Mouse (Mus musculus) hindbrain, embryonic 16.5 days (tissue): ENCODE measurements at regions not wholly inside any gene's neighbourhood (a gene's known extent, or its start where the extent isn't known, plus 50 kb on each side); places are given as distances from the start of the nearest gene placed in this dataset.
A peak's percentile ranks its signal among the peaks of the same experiment; 100 is the strongest.

Experiments used
- ATAC-seq: fragments of 200-750 bp; cut with Nextera tagmentation; 2 replicates; pipeline ENCODE4 v1.8.0; 2017; ENCODE audit warnings: moderate TSS enrichment, moderate library complexity
- H3K27ac ChIP-seq: fragments of 300-500 bp; sonication (generic); 2 replicates; pipeline ENCODE4 v1.5.1; 2014; ENCODE audit warnings: low read depth, mild to moderate bottlenecking, control low read depth, low read length, moderate library complexity
- H3K27me3 ChIP-seq: fragments of 300-500 bp; sonication (generic); replicated peaks from 2 replicates; pipeline ENCODE4 v1.6.1; 2014; ENCODE audit warnings: low read length; ENCODE audit not compliant: control insufficient read depth, insufficient read depth
- H3K36me3 ChIP-seq: fragments of 300-500 bp; sonication (generic); 2 replicates; pipeline ENCODE4 v1.6.1; 2014; ENCODE audit warnings: mild to moderate bottlenecking, low read length, moderate library complexity, mixed read lengths; ENCODE audit not compliant: control insufficient read depth, insufficient read depth
- H3K4me1 ChIP-seq: fragments of 300-500 bp; sonication (generic); 2 replicates; pipeline ENCODE4 v1.6.1; 2014; ENCODE audit warnings: low read depth, low read length; ENCODE audit not compliant: control insufficient read depth, insufficient read depth
- H3K4me2 ChIP-seq: fragments of 300-500 bp; sonication (generic); 2 replicates; pipeline ENCODE4 v1.6.1; 2014; ENCODE audit warnings: mild to moderate bottlenecking, low read length, control low read depth, moderate library complexity
- H3K4me3 ChIP-seq: fragments of 300-500 bp; sonication (generic); 2 replicates; pipeline ENCODE4 v1.5.1; 2014; ENCODE audit warnings: mild to moderate bottlenecking, low read length, control low read depth, moderate library complexity
- H3K9ac ChIP-seq: fragments of 300-500 bp; sonication (generic); 2 replicates; pipeline ENCODE4 v1.6.1; 2014; ENCODE audit warnings: low read depth, mild to moderate bottlenecking, control low read depth, low read length, moderate library complexity
- H3K9me3 ChIP-seq: fragments of 300-500 bp; sonication (generic); 2 replicates; pipeline ENCODE4 v1.6.1; 2014; ENCODE audit warnings: mild to moderate bottlenecking, low read length, moderate library complexity; ENCODE audit not compliant: control insufficient read depth
- WGBS: fragments of 180-500 bp; shearing (Covaris S2); extraction: QIAGEN DNeasy Blood & Tissue Kit; methylation state at CpG from one replicate; pipeline ENCODE4 v1.1.7; 2014; 5-methylcytosine and 5-hydroxymethylcytosine counted together

- ATAC-seq = no peak
- WGBS = 90% methylated on average over 26 of the region's 26 CpGs
- H3K27ac ChIP-seq = no peak overlapping the region
These were observed 100.5 kb upstream of the Ptpn1 start for GRCm38 (mm10) chr2:167831076-167832039.

GRCm38 (mm10) chr2:167828258-167828657 lies 103.6 kb upstream of the Ptpn1 start:
- Histone ChIP-seq H3K4me3 (no peak overlapping the region), H3K27me3 (no peaks in the 10 kb centered on the region), H3K4me2 (no peak overlapping the region), H3K27ac (no peak overlapping the region), H3K9ac (no peak overlapping the region), H3K36me3 (no peaks in the 10 kb centered on the region), H3K9me3 (no peaks in the 10 kb centered on the region), H3K4me1 (peaks cover 2% of the 10 kb centered on the region; the same call in 1 of the 2 replicates)
- no peak for ATAC-seq
- WGBS = 48% methylated on average over 5 of the region's 5 CpGs

More at GRCm38 (mm10) chr2:167831076-167832039, 100.5 kb upstream of the Ptpn1 start:
- Histone ChIP-seq H3K4me1 (peaks cover 12% of the 10 kb centered on the region), H3K36me3 (no peaks in the 10 kb centered on the region), H3K4me2 (no peak overlapping the region), H3K9ac (no peak overlapping the region), H3K9me3 (no peaks in the 10 kb centered on the region), H3K4me3 (no peak overlapping the region), H3K27me3 (no peaks in the 10 kb centered on the region)

- Histone ChIP-seq H3K27ac (no peak overlapping the region), H3K9ac (no peak overlapping the region), H3K9me3 (no peaks in the 10 kb centered on the region), H3K4me3 (no peak overlapping the region), H3K4me1 (no peaks in the 10 kb centered on the region), H3K36me3 (no peaks in the 10 kb centered on the region), H3K27me3 (no peaks in the 10 kb centered on the region), H3K4me2 (no peak overlapping the region)
- 51% methylated on average over 12 of the region's 12 CpGs for WGBS
- ATAC-seq = no peak
These were observed 104.7 kb upstream of the Ptpn1 start for GRCm38 (mm10) chr2:167826922-167827703.

GRCm38 (mm10) chr2:167823513-167823912 lies 108.3 kb upstream of the Ptpn1 start:
- Histone ChIP-seq H3K27ac (no peak overlapping the region), H3K4me2 (no peak overlapping the region), H3K27me3 (no peaks in the 10 kb centered on the region), H3K4me1 (no peaks in the 10 kb centered on the region), H3K36me3 (no peaks in the 10 kb centered on the region), H3K9me3 (no peaks in the 10 kb centered on the region), H3K4me3 (no peak overlapping the region), H3K9ac (peak overlapping the region; percentile 13; the same call in 1 of the 2 replicates)
- no peak for ATAC-seq
- WGBS = 34% methylated on average over 9 of the region's 9 CpGs

GRCm38 (mm10) chr2:167823044-167823443 lies 108.8 kb upstream of the Ptpn1 start:
- H3K4me1 ChIP-seq = no peaks in the 10 kb centered on the region
- H3K4me2 ChIP-seq = no peak overlapping the region
- H3K9ac ChIP-seq = no peak overlapping the region
- WGBS = 90% methylated on average over 3 of the region's 3 CpGs
- ATAC-seq = no peak
- no peaks in the 10 kb centered on the region for H3K27me3 ChIP-seq
- H3K36me3 ChIP-seq = no peaks in the 10 kb centered on the region
- H3K4me3 ChIP-seq = no peak overlapping the region
- no peak overlapping the region for H3K27ac ChIP-seq
- no peaks in the 10 kb centered on the region for H3K9me3 ChIP-seq

GRCm38 (mm10) chr2:167821186-167821585 lies 110.7 kb upstream of the Ptpn1 start:
- Histone ChIP-seq H3K27ac (no peak overlapping the region), H3K9ac (no peak overlapping the region), H3K9me3 (no peaks in the 10 kb centered on the region), H3K36me3 (no peaks in the 10 kb centered on the region), H3K4me1 (no peaks in the 10 kb centered on the region), H3K4me3 (no peak overlapping the region), H3K27me3 (no peaks in the 10 kb centered on the region), H3K4me2 (no peak overlapping the region)
- no peak for ATAC-seq
- WGBS = 71% methylated on average over 6 of the region's 6 CpGs

- ATAC-seq = no peak
- H3K27ac ChIP-seq = no peak overlapping the region
- no peaks in the 10 kb centered on the region for H3K27me3 ChIP-seq
- H3K9ac ChIP-seq = no peak overlapping the region
- H3K4me2 ChIP-seq = no peak overlapping the region
- no peaks in the 10 kb centered on the region for H3K9me3 ChIP-seq
- 79% methylated on average over 10 of the region's 10 CpGs for WGBS
- H3K36me3 ChIP-seq = no peaks in the 10 kb centered on the region
- no peak overlapping the region for H3K4me3 ChIP-seq
- H3K4me1 ChIP-seq = no peaks in the 10 kb centered on the region
These were observed 113.1 kb upstream of the Ptpn1 start for GRCm38 (mm10) chr2:167818799-167819198.

GRCm38 (mm10) chr2:167817030-167817429 lies 114.8 kb upstream of the Ptpn1 start:
- Histone ChIP-seq H3K4me2 (no peak overlapping the region), H3K9ac (no peak overlapping the region), H3K9me3 (no peaks in the 10 kb centered on the region), H3K36me3 (no peaks in the 10 kb centered on the region), H3K27me3 (no peaks in the 10 kb centered on the region), H3K27ac (no peak overlapping the region), H3K4me1 (no peaks in the 10 kb centered on the region), H3K4me3 (no peak overlapping the region)
- 83% methylated on average over 9 of the region's 9 CpGs for WGBS
- no peak for ATAC-seq

GRCm38 (mm10) chr2:167815123-167815522 lies 116.7 kb upstream of the Ptpn1 start:
- Histone ChIP-seq H3K4me2 (no peak overlapping the region), H3K9ac (no peak overlapping the region), H3K36me3 (no peaks in the 10 kb centered on the region), H3K27ac (no peak overlapping the region), H3K4me3 (no peak overlapping the region), H3K4me1 (no peaks in the 10 kb centered on the region), H3K27me3 (no peaks in the 10 kb centered on the region), H3K9me3 (no peaks in the 10 kb centered on the region)
- ATAC-seq = no peak
- 86% methylated on average over 10 of the region's 10 CpGs for WGBS
